Mouse (Mus musculus): Measurements from ENCODE around the gene Capn7. TPM values are rescaled to one million over a fixed set of nuclear protein-coding genes. Genes with fewer than 3 reads are reported as not detected.

Capn7 gene
- total and polyA plus RNA-seq, 3 experiments = 23.2 to 83.7 (median 30.0) TPM

- no peaks in the 10 kb centered on the region for H3K4me1 ChIP-seq (ENCODE audit: control insufficient read depth in 1 of 2, insufficient read depth in 2 of 2, low read length in 2 of 2)
- TF ChIP-seq ZMIZ1 (IDR thresholded peaks at IDR 0.05; ENCODE audit: low read depth, low read length) (no peak), POLR2A (IDR thresholded peaks at IDR 0.05; ENCODE audit: control insufficient read depth in 1 of 2, insufficient read depth in 1 of 2, low read depth in 1 of 2, low read length in 2 of 2, poor library complexity in 1 of 2) (no peak), USF2 (IDR thresholded peaks at IDR 0.05; ENCODE audit: borderline replicate concordance in 1 of 2, insufficient read depth in 1 of 2, low read depth in 1 of 2, low read length in 2 of 2) (no peak), MXI1 (IDR thresholded peaks at IDR 0.05; ENCODE audit: low read depth, low read length) (no peak), TBP (IDR thresholded peaks at IDR 0.05; ENCODE audit: low read depth, low read length) (no peak)
- H3K27ac ChIP-seq (ENCODE audit: control insufficient read depth, low read depth, low read length) = no peak overlapping the region
- DNase-seq (ENCODE audit: low read depth, low spot score) = no peak
- no peaks in the 10 kb centered on the region for H3K79me2 ChIP-seq (ENCODE audit: control insufficient read depth, insufficient read depth, low read length, poor library complexity)
- no peak overlapping the region for H3K4me3 ChIP-seq (ENCODE audit: control insufficient read depth in 1 of 2, insufficient read depth in 1 of 2, low read depth in 2 of 2, low read length in 2 of 2)
- H3K36me3 ChIP-seq (ENCODE audit: control insufficient read depth in 1 of 2, insufficient read depth in 2 of 2, low read length in 2 of 2) = no peaks in the 10 kb centered on the region
- no peaks in the 10 kb centered on the region for H3K27me3 ChIP-seq (ENCODE audit: control insufficient read depth in 1 of 2, insufficient read depth in 2 of 2, low read length in 2 of 2)
- H3K9me3 ChIP-seq (replicated peaks; ENCODE audit: insufficient read depth, low read length) = no peaks in the 10 kb centered on the region
- H3K9ac ChIP-seq (ENCODE audit: control insufficient read depth, low read depth, low read length, poor library complexity, severe bottlenecking) = no peak overlapping the region
Measured at GRCm38 (mm10) chr14:31393546-31393890, 57.1 kb downstream of the Capn7 start.

GRCm38 (mm10) chr14:31393936-31394630 lies 57.6 kb downstream of the Capn7 start:
- Histone ChIP-seq H3K4me1 (ENCODE audit: control insufficient read depth in 1 of 2, insufficient read depth in 2 of 2, low read length in 2 of 2) (no peaks in the 10 kb centered on the region), H3K9me3 (replicated peaks; ENCODE audit: insufficient read depth, low read length) (no peaks in the 10 kb centered on the region), H3K36me3 (ENCODE audit: control insufficient read depth in 1 of 2, insufficient read depth in 2 of 2, low read length in 2 of 2) (no peaks in the 10 kb centered on the region), H3K79me2 (ENCODE audit: control insufficient read depth, insufficient read depth, low read length, poor library complexity) (no peaks in the 10 kb centered on the region), H3K4me3 (ENCODE audit: control insufficient read depth in 1 of 2, insufficient read depth in 1 of 2, low read depth in 2 of 2, low read length in 2 of 2) (no peak overlapping the region), H3K9ac (ENCODE audit: control insufficient read depth, low read depth, low read length, poor library complexity, severe bottlenecking) (no peak overlapping the region), H3K27me3 (ENCODE audit: control insufficient read depth in 1 of 2, insufficient read depth in 2 of 2, low read length in 2 of 2) (no peaks in the 10 kb centered on the region), H3K27ac (ENCODE audit: control insufficient read depth, low read depth, low read length) (no peak overlapping the region)
- no peak for DNase-seq (ENCODE audit: low read depth, low spot score)
- TF ChIP-seq POLR2AphosphoS2 (IDR thresholded peaks at IDR 0.05; ENCODE audit: low read length) (no peak), USF1 (IDR thresholded peaks at IDR 0.05; ENCODE audit: low read depth, low read length) (no peak), MXI1 (IDR thresholded peaks at IDR 0.05; ENCODE audit: low read depth, low read length) (no peak), MEF2A (IDR thresholded peaks at IDR 0.05; ENCODE audit: extremely low read depth, insufficient replicate concordance, low read depth, low read length, poor library complexity, severe bottlenecking) (no peak), UBTF (IDR thresholded peaks at IDR 0.05; ENCODE audit: borderline replicate concordance, insufficient read depth, low read depth, low read length) (no peak), CHD1 (IDR thresholded peaks at IDR 0.05; ENCODE audit: low read depth, low read length) (no peak), SIN3A (IDR thresholded peaks at IDR 0.05; ENCODE audit: low read length) (no peak), MYC (IDR thresholded peaks at IDR 0.05; ENCODE audit: low read depth, low read length) (no peak), MAFK (IDR thresholded peaks at IDR 0.05; ENCODE audit: borderline replicate concordance, low read depth, low read length) (no peak), GABPA (IDR thresholded peaks at IDR 0.05; ENCODE audit: low read depth, low read length) (no peak), USF2 (IDR thresholded peaks at IDR 0.05; ENCODE audit: borderline replicate concordance in 1 of 2, insufficient read depth in 1 of 2, low read depth in 1 of 2, low read length in 2 of 2) (no peak), RAD21 (IDR thresholded peaks at IDR 0.05; ENCODE audit: low read depth, low read length) (no peak), HCFC1 (IDR thresholded peaks at IDR 0.05; ENCODE audit: low read depth, low read length) (no peak), BHLHE40 (IDR thresholded peaks at IDR 0.05; ENCODE audit: borderline replicate concordance, low read depth, low read length) (no peak), NRF1 (IDR thresholded peaks at IDR 0.05; ENCODE audit: insufficient read depth, low read depth, low read length, poor library complexity, severe bottlenecking) (no peak), EP300 (IDR thresholded peaks at IDR 0.05; ENCODE audit: low read depth in 1 of 2, low read length in 2 of 2) (no peak), TBP (IDR thresholded peaks at IDR 0.05; ENCODE audit: low read depth, low read length) (no peak), KAT2A (conservative IDR thresholded peaks at IDR 0.05; ENCODE audit: low read depth, low read length) (no peak), SMC3 (IDR thresholded peaks at IDR 0.05; ENCODE audit: low read depth, low read length) (no peak), POLR2A (IDR thresholded peaks at IDR 0.05; ENCODE audit: control insufficient read depth in 1 of 2, insufficient read depth in 1 of 2, low read depth in 1 of 2, low read length in 2 of 2, poor library complexity in 1 of 2) (no peak)

Data from MEL (cell line).